Mouse (Mus musculus) brain, embryonic 14.5 days (tissue): Measurements from ENCODE around the gene Dnmt3b. TPM values are rescaled to one million over a fixed set of nuclear protein-coding genes. Genes with fewer than 3 reads are reported as not detected.

Experiments used
- DNase-seq: peaks from one replicate; pipeline ENCODE4 v3.0.0-alpha.2; 2011; ENCODE audit warnings: low read depth
- CTCF ChIP-seq: fragments of 200-500 bp; IDR thresholded peaks from 2 replicates; pipeline ENCODE4 v1.5.1; 2012; ENCODE audit warnings: inconsistent platforms, mild to moderate bottlenecking, moderate library complexity, borderline replicate concordance; ENCODE audit not compliant: insufficient read depth, insufficient read length; ENCODE audit errors: extremely low read depth
- POLR2A ChIP-seq: fragments of 200-500 bp; IDR thresholded peaks from 2 replicates; pipeline ENCODE4 v1.6.1; 2012; ENCODE audit warnings: mild to moderate bottlenecking, inconsistent platforms, borderline replicate concordance; ENCODE audit not compliant: poor library complexity, insufficient read depth, insufficient read length, severe bottlenecking; ENCODE audit errors: extremely low read depth
- polyA plus RNA-seq: library from polyadenylated mRNA; depleted of rRNA; stranded (reverse); fragments of >200 nt; gene quantifications from 2 replicates; pipeline ENCODE4 v1.2.3, GENCODE M21; 2012; rRNA removed

Gene Dnmt3b
- polyA plus RNA-seq = 4.7 and 5.2 TPM in 2 replicates

DNA sequence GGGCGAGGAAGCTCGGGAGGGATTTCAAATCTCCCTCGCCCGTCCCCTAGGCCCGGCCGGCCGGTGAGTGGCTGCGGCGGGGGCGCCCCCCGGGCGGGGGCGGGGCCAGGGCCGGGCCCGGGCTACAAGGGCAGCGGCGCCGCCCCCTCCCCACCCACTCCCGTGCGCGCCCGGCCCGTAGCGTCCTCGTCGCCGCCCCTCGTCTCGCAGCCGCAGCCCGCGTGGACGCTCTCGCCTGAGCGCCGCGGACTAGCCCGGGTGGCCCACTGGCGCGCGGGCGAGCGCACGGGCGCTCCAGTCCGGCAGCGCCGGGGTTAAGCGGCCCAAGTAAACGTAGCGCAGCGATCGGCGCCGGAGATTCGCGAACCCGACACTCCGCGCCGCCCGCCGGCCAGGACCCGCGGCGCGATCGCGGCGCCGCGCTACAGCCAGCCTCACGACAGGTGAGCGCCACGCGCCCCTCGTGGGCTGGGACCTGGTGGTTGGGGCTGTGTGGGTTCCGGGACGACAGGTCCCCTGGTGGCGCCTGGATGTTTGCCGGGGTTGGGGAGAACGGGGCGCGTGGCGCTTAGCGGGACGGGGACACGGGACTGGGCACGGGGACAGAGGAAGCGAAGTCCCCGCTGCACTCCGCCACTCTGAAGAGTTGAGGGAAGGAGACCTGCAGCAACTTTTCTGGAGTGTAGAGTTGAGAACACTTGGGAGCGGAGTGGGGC is at the start of gene Dnmt3b:
TSS of gene Dnmt3b (plus strand) at position 153 of the 716 bp plus-strand sequence.
- TF ChIP-seq CTCF = no peak
- peak; percentile 55 for TF ChIP-seq POLR2A
- peak; percentile 76 for DNase-seq

DNA sequence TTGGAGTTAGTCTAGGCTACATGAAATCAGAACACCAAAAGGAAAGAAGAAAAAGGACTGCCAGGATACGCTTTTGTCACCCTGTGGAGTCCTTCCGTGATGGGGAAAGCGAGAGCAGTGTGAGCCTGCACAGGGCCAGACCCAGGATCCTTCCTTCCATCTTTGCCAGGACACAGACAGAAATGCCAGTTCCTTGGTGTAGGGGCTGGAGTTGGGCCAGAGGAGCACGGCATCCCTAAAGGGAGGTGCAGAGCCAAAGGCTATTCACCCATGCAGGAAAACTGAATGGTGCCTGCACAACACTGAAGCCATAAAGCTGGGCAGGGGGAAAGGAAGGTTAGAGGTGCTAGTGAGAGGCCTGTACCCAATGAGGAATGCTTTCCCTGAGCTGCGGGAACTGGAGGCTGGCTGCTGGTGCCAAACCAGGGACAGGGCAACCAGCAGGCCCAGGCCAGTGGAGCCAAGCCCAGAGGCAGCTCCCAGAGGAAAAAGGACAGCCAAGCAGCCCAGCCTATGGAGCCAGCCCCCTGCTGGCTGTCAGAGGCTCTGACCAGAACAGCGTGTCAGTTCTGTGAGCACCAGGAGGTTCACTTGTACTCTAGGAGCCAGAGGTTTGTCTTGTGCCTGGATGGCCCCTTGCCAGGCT is 49.1 kb upstream of the Dnmt3b start:
- peak; percentile 69 for DNase-seq
- TF ChIP-seq POLR2A (no peak), CTCF (peak; percentile 65)

- DNase-seq = peak; percentile 83
- TF ChIP-seq POLR2A (no peak), CTCF (no peak)
Observed at GRCm38 (mm10) chr2:153600667-153601648, 48.3 kb upstream of the Dnmt3b start.

GRCm38 (mm10) chr2:153603724-153604123 is 45.5 kb upstream of the Dnmt3b start:
- peak; percentile 9; the same call in 1 of the 2 replicates for TF ChIP-seq CTCF
- TF ChIP-seq POLR2A = no peak
- DNase-seq = no peak

- DNase-seq = no peak
- TF ChIP-seq CTCF (no peak), POLR2A (no peak)
Observed at GRCm38 (mm10) chr2:153606421-153606820, 42.8 kb upstream of the Dnmt3b start.

DNA sequence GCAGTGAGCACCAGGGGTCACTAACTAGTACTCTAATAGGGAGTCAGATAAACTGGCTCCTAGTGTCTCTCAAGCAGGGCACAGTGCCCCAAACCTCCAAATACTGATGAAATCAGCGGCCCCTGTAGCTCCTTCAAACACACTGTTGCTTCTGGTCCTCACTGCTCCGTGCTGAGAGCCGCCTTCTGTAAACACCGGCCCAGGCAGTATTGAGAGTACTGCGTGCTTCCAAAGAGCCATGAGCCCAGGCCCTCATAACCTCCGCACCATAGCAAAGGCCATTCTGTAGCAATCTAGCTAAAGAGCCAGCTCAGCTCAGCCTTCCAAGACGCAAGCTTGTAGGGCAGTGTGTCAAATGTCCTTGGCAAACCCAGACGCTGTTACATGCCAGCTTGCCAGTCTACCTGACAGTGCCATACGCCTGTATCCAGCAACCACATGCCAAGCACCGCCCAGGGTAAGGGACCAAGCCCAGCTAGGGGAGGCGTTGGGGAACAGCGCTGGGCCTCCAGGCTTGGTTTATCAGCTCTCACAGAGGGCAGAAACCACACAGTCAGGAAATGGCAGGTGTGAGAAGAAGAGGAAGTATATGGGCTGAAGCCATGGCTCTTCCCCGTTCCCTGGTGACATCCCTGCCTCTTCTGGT is 41.3 kb upstream of the Dnmt3b start:
- no peak for TF ChIP-seq CTCF
- TF ChIP-seq POLR2A = no peak
- peak; percentile 80 for DNase-seq

GRCm38 (mm10) chr2:153609058-153609457 is 40.2 kb upstream of the Dnmt3b start:
- TF ChIP-seq CTCF = no peak
- TF ChIP-seq POLR2A = no peak
- no peak for DNase-seq

GRCm38 (mm10) chr2:153609548-153609947 is 39.7 kb upstream of the Dnmt3b start:
- peak; percentile 93 for DNase-seq
- TF ChIP-seq POLR2A = no peak
- peak; percentile 90 for TF ChIP-seq CTCF

DNA sequence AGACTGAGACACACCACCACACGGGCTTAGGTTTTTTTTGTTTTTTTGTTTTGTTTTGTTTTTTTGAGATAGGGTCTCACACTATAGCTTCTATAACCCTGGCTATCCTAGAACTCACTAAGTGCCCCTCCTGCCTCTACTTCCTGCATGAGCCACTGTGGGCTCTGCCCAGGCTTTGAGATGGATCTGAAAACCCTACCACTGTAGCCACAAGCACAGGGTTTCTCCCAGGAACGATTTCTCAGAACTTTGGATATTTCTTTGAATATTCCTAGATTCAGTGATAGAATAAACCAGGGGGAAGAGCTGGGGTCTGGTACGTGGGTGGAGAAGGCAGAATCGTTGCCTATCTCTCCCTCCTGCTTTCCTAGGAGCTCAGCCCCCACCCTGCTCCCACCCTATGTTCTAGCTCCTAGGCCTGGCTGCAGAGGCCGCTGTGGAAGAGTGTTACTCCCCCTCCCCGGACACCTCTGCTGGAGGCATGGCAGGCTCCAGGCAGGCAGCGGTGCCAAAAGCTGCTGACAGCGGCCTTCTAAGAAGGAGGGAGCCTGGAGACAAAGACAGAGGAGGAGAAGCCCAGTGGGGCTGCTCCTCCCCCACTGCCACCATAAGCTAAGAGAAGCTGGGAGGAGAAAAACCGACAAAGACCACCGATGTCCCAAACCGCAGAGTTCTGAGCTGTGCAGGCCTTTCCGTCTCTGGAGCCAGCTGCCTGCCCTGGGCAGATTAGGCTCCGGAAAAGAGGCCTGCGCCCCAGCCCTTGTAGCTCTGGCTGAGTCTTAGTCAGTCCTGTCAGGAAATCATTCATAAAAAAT is 38.6 kb upstream of the Dnmt3b start:
- peak; percentile 88 for DNase-seq
- TF ChIP-seq POLR2A = no peak
- TF ChIP-seq CTCF = no peak

- DNase-seq = no peak
- no peak for TF ChIP-seq CTCF
- no peak for TF ChIP-seq POLR2A
Observed at GRCm38 (mm10) chr2:153611241-153611630, 38.0 kb upstream of the Dnmt3b start.
